Mouse (Mus musculus) G1E (cell line): ENCODE data around the gene Mpzl2.

ENCODE experiments used
- CTCF ChIP-seq: IDR thresholded peaks from 2 replicates; pipeline ENCODE4 v1.5.1; 2012; ENCODE audit warnings: low read depth, low read length, inconsistent platforms, mixed read lengths
- GATA1 ChIP-seq: IDR thresholded peaks from 2 replicates; pipeline ENCODE4 v1.6.1; 2012; ENCODE audit warnings: borderline replicate concordance, low read length, inconsistent platforms, mixed read lengths
- TAL1 ChIP-seq: conservative IDR thresholded peaks from 2 replicates; pipeline ENCODE4 v1.6.1; 2012; ENCODE audit warnings: low read depth, low read length, inconsistent platforms, mixed read lengths

GRCm38 (mm10) chr9:44994962-44995361 is 44.6 kb upstream of the Mpzl2 start:
- TF ChIP-seq CTCF (no peak), TAL1 (no peak), GATA1 (no peak)
